Mouse (Mus musculus) T-helper 17 cell (primary cell): ENCODE data around the gene Tbc1d2.
"Not testable (repeated sequence)": the region's sequence is repeated elsewhere in the genome, so short reads cannot be mapped to it uniquely, and the experiment has no call there.

Experiments used
- in situ Hi-C, 2 experiments: fragments of 300-600 bp; cut with MboI, MseI; formaldehyde crosslinking; loops; 1 replicate in 1 of 2; 2 replicates in 1 of 2; pipeline ENCODE4 v1.15.1; 2025; ENCODE audit warnings: high pct_unique_total_duplicates in 2 of 2

Gene Tbc1d2

DNA sequence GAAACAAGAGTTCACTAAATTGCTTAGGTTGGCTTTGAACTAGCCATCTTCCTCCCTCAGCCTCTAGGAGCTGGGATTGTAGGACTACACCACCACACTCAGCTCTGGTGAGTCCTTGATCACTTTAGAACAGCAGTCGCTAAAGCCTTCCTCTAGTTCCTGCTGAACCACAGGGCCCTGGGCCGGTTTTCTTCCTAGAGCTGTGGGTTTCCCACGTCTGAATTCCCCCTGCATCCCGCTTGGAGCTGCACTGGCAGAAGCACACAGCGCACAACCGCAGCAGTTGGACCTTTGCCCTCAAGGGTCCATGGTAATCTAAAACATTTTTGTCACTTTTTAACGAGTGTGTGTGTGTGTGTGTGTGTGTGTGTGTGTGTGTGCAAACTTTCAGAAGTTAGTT, 47.3 kb downstream of the Tbc1d2 start:
- in situ Hi-C loops: no loop called here

DNA sequence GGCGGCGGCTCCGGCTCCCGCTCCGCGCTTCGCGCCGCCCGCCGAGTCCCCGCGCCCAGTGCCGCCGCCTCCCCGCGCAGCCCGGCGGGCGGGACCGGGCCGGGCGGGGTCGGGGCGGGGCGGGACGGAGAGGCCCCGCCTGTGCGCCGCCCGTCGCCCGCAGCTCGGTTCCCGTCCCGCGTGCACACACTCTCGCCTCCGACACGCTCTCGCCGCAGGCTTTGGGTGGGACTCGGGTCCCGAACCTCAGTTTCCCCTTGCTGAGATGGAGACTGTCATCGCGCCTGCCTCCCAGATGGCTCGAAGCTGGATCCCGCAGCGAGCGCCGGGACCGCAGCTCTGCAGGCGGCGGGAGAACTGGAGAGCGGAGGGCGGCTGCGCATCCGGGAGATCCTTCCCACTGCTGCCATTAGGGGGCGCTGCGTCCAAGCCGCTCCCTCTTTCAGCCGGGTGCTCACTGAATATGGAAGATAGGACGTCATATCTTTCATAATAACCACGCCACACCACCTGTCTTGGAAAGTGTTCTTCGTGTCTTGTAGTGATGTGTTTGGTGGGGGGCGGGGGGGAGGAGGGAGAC, 48.1 kb downstream of the Tbc1d2 start, which contains the start of gene Coro2a:
Coro2a (minus strand) TSS at position 359 of the 580 bp plus-strand sequence.
- in situ Hi-C loops: no loop called here

DNA sequence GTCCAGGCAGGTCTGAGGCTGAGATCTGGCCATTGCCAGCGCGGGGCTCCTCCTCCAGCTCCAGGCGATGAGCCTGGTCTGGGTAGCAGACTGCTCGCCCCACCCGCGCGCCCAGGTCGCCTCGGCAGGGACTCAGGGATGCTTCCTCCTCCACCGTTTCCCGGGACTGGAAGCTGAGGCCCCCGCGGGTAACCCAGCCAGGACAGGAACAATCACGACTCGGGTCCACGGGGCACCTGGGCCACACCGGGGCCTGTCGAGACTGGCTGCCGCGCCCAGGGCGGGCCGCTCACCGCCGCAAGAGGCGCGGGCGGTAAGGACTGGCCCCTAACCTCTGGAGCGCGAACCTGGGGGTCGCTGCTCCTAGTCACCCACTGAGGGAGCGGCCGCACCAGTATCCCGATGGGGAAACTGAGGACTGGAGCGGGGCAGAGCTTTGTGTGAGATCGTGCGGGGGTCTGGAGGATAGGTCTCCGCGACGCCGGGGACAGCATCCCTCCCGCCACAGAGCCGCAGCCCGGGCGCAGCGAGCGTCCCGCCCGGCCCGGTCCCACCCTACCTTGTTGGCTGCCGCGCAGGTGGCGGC, 48.7 kb downstream of the Tbc1d2 start:
- in situ Hi-C loops: no loop called here

DNA sequence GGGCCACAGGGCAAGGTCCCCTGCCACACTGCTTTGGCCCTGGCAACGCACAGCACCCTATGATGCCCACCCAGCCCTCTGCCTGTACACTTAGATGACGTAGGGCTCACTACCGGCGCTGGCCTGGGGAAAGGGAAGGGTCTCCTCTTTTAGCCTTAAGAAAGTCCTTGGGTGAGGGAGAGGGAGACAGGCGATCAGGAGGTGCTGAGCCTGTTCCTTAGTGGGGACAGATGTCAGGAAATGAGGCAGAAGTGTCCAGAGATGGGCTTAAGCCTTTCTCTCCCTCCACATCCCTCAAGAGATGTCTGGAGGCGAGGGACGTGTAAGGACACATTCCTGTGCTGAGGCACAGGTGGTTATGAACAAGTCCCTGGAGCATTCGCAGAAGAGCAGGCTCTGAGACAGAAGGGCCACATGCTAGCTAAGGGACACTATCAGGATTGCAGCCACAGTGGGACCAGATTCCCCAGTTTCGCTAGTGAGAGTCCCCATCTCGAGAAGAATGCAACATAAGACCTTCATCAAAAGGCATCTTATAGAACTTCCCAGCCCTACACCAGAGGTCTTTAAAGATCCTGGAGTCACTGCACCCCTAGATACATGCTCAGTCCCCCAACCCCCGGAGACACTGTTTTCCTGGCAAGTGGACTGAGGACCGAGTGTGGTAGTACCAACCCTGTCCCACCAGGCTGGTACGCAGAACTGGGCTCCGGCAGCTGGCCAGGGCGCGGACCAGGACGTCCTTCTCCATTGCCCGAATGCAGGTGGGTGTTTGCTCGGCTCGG, 49.3 kb downstream of the Tbc1d2 start:
- in situ Hi-C loops: no loop called here

DNA sequence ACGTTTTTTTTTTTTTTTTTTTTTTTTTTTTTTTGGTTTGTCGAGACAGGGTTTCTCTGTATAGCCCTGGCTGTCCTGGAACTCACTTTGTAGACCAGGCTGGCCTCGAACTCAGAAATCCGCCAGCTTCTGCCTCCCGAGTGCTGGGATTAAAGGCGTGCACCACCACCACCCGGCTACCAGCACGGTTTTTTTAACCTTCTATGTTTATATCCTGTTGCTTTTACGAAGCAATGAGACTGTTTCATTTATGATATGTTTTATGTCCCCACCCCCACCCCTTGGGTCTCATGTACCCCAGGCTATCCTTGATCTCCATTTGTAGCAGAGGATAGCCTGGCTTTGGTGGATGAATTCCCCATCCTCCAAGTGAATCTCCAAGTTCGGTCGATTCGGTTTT, 50.4 kb downstream of the Tbc1d2 start:
- in situ Hi-C loops: loop anchor here (10.0 kb wide), 2 partner anchors 55 to 65 kb away; partner anchors contain the start of gene Trim14 (in 1 of the 2)

DNA sequence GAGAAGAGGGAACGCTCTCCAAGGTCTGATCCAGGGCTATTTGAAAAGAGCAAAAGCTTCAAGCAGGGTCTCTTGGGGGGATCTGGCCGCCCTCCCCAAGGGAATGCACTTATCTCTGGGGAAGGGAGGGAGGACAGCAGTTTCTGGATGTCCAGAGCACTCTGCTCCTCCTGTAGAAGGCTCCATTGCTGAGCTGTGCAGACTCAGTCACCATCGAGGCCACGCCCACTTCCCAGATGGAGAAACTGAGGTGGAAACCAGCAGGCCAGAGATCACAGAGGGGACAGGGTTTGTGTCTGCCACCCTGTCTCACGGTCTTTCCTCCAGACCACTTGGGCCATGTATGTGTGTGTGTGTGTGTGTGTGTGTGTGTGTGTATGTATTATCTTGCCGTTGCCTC, 51.0 kb downstream of the Tbc1d2 start:
- in situ Hi-C loops: loop anchor here (10.0 kb wide), 2 partner anchors 54 to 64 kb away; partner anchors contain the start of gene Trim14 (in 1 of the 2)

DNA sequence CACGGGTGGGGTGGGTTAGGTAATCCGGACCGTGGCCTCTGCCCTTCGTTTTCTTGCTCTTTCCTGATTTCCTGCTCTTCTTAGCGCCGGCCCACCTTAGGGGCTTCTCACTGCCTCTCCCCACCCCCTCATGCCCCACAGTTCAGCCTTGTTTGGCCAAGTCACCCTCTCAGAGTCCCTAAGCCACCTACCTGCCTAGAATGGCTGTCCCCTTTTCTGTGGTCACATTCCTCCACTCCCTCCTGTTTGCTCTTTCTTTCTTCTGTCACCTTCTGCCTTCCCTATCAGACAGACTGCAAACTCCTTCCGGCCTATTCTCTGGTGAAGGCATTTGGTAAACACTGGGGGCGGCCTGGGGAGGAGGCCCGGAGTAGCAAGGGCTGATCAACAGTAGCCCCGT, 51.9 kb downstream of the Tbc1d2 start:
- in situ Hi-C loops: loop anchor here (10.0 kb wide), 2 partner anchors 53 to 63 kb away; partner anchors contain the start of gene Trim14 (in 1 of the 2)

DNA sequence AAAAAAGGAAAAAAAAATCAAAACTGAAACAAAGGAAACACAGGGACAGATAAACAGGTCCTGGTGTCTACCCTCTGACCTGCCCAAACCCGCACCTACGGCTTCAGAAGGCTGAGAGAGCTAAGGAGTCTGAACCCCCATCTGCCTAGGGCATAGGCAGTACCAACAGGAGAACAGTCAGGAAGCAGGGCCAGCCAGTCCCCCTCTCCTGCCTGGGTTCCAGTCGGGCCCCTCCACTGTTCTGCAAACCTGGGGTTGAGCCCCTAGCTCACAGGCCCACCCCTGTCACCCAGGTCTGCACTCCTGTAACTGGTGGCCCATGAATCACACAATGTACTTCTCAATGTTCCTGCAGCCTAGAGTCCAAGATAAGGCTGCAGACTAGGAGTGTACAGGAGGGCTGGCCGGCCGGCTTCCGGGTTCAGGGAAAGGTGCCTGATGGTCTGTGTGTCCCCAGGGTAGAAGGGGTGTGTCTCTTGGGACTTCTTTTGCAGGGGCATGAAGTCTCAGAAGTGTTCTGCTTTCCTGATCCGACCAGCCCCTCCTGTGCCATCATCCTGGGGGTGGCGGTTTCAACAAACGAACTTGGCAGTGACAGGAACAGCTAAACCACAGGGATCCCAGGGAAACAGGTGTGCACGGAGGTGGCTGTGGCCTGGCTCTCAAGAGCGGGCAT, 52.6 kb downstream of the Tbc1d2 start:
- in situ Hi-C loops: loop anchor here (10.0 kb wide), 2 partner anchors 53 to 63 kb away; partner anchors contain the start of gene Trim14 (in 1 of the 2)

DNA sequence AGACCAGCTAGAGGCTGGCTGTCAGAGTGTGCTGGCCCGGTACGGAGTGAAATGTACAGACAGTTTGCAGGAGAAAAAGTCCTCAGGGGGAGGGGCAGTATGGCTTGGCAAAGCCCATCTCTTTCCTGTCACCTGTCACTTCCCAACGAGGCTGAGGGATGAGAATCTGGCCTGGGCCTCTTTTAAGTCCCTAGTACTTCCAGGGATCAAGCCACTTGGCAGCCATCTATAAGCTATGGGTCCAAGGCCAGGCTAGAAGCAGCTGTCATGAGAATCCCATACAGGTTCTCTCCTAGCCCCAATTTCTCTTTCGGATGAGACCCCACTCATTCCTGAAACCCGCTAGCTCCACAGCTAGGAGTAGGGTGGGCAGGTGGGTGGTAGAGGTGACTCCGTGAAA, 53.6 kb downstream of the Tbc1d2 start:
- in situ Hi-C loops: loop anchor here (10.0 kb wide), 2 partner anchors 52 to 62 kb away; partner anchors contain the start of gene Trim14 (in 1 of the 2)

DNA sequence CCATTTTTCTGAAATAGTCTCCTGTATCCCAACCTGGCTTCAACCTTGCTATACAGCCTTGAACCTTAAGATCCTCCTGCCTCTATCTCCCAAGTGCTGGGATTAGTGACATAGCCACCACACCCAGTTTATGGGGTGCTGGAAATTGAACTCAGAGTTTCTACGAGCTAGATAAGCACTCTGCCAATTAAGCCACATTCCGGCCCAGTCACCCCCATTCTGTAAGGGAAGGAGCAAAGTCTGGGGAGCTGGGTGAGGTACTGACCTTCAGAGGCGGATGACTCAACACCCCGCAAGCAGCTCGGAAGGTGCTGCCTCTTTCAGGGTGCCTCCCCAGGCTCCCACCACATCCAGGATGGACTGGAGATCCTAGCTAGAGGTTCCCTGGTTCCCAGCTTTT, 55.9 kb downstream of the Tbc1d2 start:
- in situ Hi-C loops: loop anchor here (10.0 kb wide), 2 partner anchors 49 to 59 kb away; partner anchors contain the start of gene Trim14 (in 1 of the 2)

DNA sequence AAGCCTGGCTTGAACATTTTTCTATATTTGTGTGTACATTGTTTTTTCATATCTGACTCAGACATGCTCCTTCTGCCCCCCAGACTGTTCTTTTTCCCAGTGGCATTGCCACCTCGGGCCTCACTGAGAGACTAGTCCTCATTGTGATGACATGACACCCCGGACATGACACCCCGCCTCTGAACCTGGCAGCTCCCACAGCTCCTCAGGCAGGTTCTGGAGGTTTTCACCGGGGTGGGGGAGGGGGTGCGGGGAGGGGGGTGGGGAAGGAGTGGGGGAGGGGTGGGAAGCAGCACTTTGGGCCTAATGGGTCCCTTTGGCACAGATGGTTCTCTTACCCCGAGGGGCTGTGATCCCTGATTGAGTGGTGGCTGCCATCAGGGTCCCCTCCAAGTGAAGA, 56.5 kb downstream of the Tbc1d2 start:
- in situ Hi-C loops: loop anchor here (10.0 kb wide), 2 partner anchors 49 to 59 kb away; partner anchors contain the start of gene Trim14 (in 1 of the 2)

DNA sequence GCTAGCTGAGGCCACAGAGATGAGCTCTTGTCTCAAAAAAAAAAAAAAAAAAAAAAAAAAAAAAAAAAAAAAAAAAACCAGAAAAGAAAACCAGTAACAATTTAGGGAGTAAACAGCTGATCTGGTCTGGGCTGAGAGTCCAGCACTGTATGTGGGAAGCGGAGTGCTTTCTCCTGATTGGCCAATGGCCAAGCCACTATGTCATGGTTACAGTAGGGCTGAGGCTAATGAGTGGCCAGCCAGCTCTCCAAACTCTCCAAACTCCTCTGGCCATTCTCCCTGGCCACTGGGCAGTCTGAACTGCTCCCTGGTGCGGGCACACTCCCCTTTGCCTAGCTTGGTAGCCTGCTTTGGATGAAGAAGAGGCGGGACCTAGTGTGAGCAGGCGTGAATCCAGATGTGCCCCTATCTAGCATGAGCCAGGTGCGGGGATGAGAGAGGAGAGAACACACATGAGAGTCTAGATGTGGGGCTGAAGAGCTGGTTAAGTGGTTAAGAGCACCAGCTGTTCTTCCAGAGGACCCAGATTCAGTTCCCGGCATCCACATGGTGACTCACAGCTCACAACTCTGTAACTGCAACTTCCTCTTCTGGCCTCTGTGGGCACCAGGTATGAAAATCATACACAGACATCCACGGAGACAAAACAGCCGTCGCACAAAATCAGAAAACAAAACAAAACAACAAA, 58.0 kb downstream of the Tbc1d2 start:
- in situ Hi-C loops: loop anchor here (10.0 kb wide), 2 partner anchors 47 to 57 kb away; partner anchors contain the start of gene Trim14 (in 1 of the 2)

DNA sequence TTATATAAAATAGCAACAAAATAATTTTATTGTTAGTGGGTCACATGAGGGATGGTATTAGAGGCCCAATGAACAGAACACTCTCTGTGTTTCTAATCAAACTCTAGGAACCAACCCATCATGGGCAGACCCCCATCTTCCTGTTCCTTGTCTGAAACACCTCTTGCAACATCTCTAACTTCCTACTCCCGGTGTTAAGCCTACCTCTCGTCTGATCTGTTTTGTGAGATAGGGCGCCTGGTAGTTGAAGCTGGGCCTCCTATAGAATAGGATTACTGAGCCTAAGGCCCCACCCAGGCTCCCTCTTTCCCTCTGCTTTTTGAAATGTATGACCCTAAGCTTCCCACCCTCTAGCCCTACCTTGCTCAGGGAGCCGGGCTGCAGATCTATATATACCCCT, 59.2 kb downstream of the Tbc1d2 start:
- in situ Hi-C loops: loop anchor here (10.0 kb wide), 2 partner anchors 46 to 56 kb away; partner anchors contain the start of gene Trim14 (in 1 of the 2)

DNA sequence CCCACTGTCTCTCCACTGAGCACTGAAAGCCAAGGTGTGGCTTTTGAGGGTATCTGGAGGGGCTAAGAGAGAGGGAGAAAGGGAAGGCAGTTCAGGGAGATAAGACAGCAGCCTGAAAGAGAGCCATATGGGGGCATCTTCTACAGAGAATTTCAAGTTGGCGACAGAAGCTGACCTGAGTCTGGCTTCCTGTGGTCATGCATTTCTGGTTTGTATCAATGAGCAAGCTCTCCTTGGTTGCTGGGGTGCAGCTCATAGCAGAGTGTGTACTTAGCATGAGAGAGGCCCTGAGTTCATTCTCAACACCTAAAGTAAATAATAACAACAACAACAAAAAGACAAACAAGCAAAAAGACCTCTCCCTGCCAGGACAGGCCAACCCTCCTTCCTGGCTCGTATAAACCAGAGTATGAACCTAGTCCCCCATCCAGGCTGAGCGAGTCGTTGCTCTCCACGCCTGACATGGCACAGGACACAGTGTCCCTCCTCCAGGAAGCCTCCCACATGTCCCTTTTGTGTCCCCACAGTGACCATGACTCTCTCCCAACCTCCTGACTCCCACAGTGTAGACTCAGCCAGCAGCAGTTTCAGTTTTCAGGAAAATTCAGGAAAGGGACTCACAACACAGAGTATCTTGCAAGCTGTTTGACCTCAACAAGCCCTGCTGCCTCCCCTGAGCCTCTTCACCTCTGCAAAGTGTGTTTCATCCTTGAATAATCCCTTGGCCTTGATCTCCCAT, 59.9 kb downstream of the Tbc1d2 start:
- in situ Hi-C loops: loop anchor here (10.0 kb wide), 2 partner anchors 45 to 55 kb away; partner anchors contain the start of gene Trim14 (in 1 of the 2)

DNA sequence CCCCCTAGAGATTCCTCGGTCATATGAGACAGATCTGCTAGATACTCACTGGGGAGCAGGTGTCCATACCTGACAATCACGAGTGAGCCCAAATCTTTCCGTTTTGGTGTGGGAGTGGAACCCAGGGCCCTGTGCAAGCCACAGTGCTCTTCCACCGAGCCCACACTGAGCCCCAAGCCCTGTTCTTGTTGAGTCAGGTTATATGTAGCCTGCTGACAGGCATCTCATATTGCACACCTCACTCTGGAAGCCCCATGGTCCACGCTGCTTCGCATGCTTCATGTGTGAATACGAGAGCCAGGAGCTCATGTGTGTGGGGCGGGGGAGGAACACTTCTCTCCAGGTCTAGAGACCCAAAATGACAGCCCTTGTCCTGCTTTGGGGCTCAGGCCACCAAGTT, 60.9 kb downstream of the Tbc1d2 start:
- in situ Hi-C loops: no loop called here

DNA sequence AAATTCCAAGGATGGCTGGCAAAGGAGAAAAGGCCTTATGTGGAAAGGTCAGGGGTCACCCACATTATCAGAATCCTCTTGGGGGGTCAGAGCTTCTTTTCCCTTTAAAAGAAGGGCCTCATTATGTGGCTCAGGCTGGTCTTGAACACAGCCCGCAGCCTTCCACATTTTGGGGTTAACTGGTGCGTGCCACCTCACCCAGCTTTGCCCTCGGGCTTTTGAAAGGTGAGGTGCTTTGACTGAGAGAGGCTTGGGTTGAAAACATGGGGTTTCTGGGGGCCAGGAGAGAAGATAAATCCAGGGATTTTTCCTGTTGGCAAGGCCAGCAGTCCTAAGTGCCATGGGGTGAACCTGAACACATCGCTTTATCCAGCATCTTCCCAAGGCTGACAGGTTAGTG, 63.5 kb downstream of the Tbc1d2 start:
- in situ Hi-C loops: no loop called here

DNA sequence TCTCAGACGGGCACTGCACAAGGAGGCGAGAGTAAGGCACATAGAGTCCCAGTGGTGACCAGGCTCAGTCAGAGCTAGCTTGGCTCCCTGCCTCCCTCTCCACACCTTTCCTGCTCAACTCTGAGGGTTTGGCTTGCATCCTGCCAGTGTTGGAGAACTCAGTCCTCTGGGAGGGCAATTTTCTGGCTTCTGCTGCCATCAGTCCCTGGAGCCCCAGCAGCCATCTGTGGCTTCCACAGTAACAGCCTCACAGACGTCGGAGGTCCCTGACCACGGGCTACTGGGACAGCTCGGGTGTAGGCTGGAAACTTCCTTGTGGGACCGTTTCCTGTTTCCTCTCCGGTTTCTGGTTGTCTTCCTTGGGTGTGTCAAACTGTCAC, 64.2 kb downstream of the Tbc1d2 start:
- in situ Hi-C loops: no loop called here

DNA sequence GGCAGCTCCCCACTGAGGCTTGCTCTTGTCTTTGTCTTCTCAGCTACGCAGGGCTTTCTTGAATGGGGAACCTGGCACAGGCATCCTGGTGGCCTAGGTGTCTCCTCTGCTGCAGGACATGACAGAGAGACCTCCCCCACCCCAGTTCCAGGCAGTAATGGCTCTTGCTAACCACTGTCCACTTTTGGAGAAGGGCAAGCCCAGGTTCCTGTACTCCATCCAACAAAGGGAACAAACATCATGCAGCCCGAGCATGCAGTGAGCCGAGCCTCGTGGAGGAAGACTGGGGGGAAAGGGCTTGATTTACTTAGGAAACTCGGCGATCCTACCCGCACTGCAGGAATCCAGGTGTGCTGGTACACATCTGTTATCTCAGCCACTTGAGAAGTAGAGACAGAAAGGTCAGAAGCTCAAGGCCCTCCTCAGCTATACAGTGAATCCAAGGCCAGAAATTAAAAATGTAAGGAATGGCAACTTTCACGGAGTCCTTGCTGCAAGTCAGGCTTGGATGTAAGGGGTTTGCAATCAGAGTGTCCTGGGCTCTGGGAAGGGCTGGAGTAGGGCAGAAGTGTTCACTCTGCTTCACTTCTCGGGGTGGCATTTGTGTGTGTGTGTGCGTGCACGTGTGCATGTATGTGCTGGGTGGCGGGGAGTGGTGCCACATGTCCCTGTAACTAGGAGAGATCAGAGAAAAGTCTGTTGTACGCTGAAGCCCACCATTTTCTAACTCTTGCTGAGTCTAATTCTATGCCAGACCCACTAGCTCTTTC, 64.8 kb downstream of the Tbc1d2 start:
- in situ Hi-C loops: no loop called here

DNA sequence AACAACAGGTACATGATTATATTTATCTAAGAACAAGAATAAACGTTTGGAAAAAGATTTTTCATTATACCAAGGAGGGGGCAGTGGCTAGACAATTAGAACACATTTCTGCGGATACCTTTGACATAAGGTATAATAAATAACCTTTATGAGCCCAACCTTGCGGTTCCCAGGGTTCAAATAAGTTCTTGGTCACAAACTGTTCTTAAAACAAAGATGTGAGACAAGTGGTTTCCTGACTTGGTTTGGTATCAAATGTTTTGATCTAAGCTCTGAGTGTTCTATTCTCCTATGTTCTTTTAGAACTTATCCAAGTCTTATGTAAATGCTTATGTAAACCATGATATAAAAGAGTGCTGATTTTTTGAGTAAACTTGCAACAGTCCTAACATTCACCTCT, 65.5 kb downstream of the Tbc1d2 start:
- in situ Hi-C loops: not testable (repeated sequence)
